Mouse (Mus musculus) heart, embryonic 16.5 days (tissue): ENCODE results near the gene Timp2. TPM values are rescaled to one million over a fixed set of nuclear protein-coding genes. Genes with fewer than 3 reads are reported as not detected.
A peak's percentile ranks its signal among the peaks of the same experiment; 100 is the strongest.

Source experiments
- ATAC-seq: fragments of 200-750 bp; cut with Nextera tagmentation; replicated peaks from 2 replicates; pipeline ENCODE4 v1.8.0; 2017; ENCODE audit warnings: moderate number of reproducible peaks; ENCODE audit not compliant: insufficient read depth, low FRiP score; ENCODE audit errors: extremely low read depth
- H3K27ac ChIP-seq: fragments of 300-500 bp; sonication (generic); 2 replicates; pipeline ENCODE4 v1.5.1; 2014; ENCODE audit warnings: mild to moderate bottlenecking, low read length, control low read depth, moderate library complexity
- H3K27me3 ChIP-seq: fragments of 300-500 bp; sonication (generic); 2 replicates; pipeline ENCODE4 v1.6.1; 2014; ENCODE audit warnings: low read length, mixed read lengths; ENCODE audit not compliant: control insufficient read depth, insufficient read depth
- H3K36me3 ChIP-seq: fragments of 300-500 bp; sonication (generic); 2 replicates; pipeline ENCODE4 v1.6.1; 2014; ENCODE audit not compliant: control insufficient read depth, insufficient read depth
- H3K4me1 ChIP-seq: fragments of 300-500 bp; sonication (generic); 2 replicates; pipeline ENCODE4 v1.6.1; 2014; ENCODE audit warnings: low read length, mixed read lengths; ENCODE audit not compliant: control insufficient read depth, insufficient read depth
- H3K4me2 ChIP-seq: fragments of 300-500 bp; sonication (generic); 2 replicates; pipeline ENCODE4 v1.6.1; 2014; ENCODE audit warnings: low read depth, mild to moderate bottlenecking, control low read depth, low read length
- H3K4me3 ChIP-seq: fragments of 300-500 bp; sonication (generic); 2 replicates; pipeline ENCODE4 v1.5.1; 2014; ENCODE audit warnings: mild to moderate bottlenecking, control low read depth, low read length
- H3K9ac ChIP-seq: fragments of 300-500 bp; sonication (generic); 2 replicates; pipeline ENCODE4 v1.6.1; 2014; ENCODE audit warnings: low read length, control low read depth
- H3K9me3 ChIP-seq: fragments of 300-500 bp; sonication (generic); replicated peaks from 2 replicates; pipeline ENCODE4 v1.6.1; 2016; ENCODE audit warnings: low read length; ENCODE audit not compliant: control insufficient read depth
- WGBS: fragments of 180-500 bp; shearing (Covaris S2); extraction: QIAGEN DNeasy Blood & Tissue Kit; methylation state at CpG from one replicate; pipeline ENCODE4 v1.1.7; 2014; 5-methylcytosine and 5-hydroxymethylcytosine counted together
- polyA plus RNA-seq: library from polyadenylated mRNA; unstranded; fragments of >200 nt; fragmentation: Nextera tagmentation; extraction: Ambion mirVana; gene quantifications from 2 replicates; pipeline ENCODE4 v1.2.1, GENCODE M21; 2015

Gene Timp2
- polyA plus RNA-seq, 1 experiment from 2014 or later: 70.6 TPM

- WGBS: 84% methylated on average over 8 of the region's 8 CpGs
- H3K36me3 ChIP-seq: peaks cover 73% of the 10 kb centered on the region
- no peak for ATAC-seq
Measured at GRCm38 (mm10) chr11:118260081-118260480, 95.5 kb downstream of the Timp2 start.

DNA sequence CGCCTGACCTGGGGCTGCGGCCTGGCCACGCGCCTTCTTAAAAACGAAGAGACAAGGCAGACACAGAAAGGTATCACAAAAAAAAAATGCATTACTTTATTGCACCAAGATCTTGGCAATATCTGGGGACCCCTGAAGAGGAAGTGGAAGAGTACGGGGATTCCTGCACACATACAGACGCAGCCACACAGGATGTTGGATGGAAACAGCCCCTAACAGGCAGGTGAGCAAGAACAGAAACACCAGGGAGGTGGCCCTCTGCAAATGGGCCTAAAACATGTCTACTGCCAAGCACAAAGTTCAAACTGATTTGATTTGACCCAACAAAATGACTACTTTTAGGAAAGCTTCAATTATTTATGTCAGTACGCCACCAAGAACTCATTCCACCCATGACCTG is 96.0 kb downstream of the Timp2 start:
- Histone ChIP-seq H3K9me3 (no peaks in the 10 kb centered on the region), H3K4me1 (peaks cover 9% of the 10 kb centered on the region), H3K9ac (no peak overlapping the region), H3K27ac (no peak overlapping the region), H3K36me3 (peaks cover 68% of the 10 kb centered on the region), H3K4me3 (no peak overlapping the region), H3K27me3 (no peaks in the 10 kb centered on the region), H3K4me2 (no peak overlapping the region)
- ATAC-seq: no peak
- 93% methylated on average over 8 of the region's 8 CpGs for WGBS

More at GRCm38 (mm10) chr11:118260081-118260480, 95.5 kb downstream of the Timp2 start:
- no peaks in the 10 kb centered on the region for H3K27me3 ChIP-seq
- no peak overlapping the region; the same call in 1 of the 2 replicates for H3K27ac ChIP-seq
- H3K4me2 ChIP-seq: no peak overlapping the region
- H3K9ac ChIP-seq: no peak overlapping the region
- no peaks in the 10 kb centered on the region for H3K9me3 ChIP-seq
- peaks cover 7% of the 10 kb centered on the region for H3K4me1 ChIP-seq
- no peak overlapping the region for H3K4me3 ChIP-seq

DNA sequence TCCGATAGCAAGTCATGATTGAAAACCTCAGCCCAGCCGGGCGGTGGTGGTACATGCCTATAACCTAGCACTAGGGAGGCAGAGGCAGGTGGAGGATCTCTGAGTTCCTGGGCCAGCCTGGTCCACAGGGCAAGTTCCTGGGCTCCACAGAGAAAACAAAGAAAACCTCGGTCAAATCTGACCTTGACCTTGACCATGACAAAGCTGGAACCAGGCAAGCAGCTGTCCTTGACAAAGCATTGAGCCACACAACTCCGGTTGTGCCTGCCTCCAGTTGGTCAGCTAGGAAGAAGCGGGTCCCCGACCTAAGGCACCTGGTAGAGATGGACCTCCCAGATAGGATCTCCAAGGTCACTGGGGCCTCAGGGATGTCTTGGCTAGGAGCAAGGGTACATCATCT is 99.2 kb downstream of the Timp2 start:
- Histone ChIP-seq H3K4me2 (no peak overlapping the region), H3K4me3 (no peak overlapping the region), H3K36me3 (peaks cover 40% of the 10 kb centered on the region), H3K27ac (peak overlapping the region; percentile 23; the same call in 1 of the 2 replicates), H3K4me1 (peaks cover 23% of the 10 kb centered on the region), H3K9ac (no peak overlapping the region), H3K9me3 (no peaks in the 10 kb centered on the region), H3K27me3 (no peaks in the 10 kb centered on the region)
- 75% methylated on average over 7 of the region's 7 CpGs for WGBS
- no peak for ATAC-seq

DNA sequence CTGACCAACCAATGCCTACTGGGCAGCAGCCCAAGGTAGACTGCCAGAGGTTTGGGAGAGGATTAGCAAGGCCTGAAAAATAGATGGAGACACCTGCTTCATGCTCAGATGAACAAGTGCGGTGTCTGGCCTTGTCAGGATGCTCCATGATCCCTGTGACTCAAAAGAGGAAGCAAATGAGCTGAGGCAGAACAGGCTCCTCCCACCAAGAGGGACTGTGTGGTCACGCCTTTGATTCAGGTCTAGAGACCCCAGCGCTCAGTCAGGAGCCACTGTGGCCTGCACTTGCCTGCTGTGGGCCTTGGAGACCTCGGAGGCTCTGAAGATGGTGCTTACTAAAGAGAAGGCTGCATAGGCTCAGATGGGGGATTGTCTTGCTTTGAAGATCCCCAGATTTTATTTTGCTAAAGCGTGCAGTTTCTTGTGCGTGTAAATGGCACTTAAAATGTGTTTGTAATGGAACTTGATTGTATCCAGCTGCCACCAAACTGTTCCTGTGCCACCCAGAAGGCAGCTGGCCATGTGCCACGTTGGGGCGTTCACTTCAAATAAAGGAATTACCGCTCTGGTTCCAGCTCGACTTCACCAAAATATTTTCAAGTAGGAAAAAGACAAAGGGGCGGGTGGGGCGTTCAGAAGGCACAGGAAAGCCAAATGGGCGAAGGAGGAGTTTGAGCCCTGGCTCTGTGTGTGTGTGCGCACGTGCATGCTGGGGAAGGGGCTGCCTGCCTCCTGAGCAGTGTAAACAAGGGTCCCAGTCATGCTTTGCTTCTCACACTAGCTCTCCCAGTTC is 101.2 kb downstream of the Timp2 start:
- H3K27ac ChIP-seq: peak overlapping the region; percentile 48
- H3K36me3 ChIP-seq: peaks cover 26% of the 10 kb centered on the region
- ATAC-seq: no peak

DNA sequence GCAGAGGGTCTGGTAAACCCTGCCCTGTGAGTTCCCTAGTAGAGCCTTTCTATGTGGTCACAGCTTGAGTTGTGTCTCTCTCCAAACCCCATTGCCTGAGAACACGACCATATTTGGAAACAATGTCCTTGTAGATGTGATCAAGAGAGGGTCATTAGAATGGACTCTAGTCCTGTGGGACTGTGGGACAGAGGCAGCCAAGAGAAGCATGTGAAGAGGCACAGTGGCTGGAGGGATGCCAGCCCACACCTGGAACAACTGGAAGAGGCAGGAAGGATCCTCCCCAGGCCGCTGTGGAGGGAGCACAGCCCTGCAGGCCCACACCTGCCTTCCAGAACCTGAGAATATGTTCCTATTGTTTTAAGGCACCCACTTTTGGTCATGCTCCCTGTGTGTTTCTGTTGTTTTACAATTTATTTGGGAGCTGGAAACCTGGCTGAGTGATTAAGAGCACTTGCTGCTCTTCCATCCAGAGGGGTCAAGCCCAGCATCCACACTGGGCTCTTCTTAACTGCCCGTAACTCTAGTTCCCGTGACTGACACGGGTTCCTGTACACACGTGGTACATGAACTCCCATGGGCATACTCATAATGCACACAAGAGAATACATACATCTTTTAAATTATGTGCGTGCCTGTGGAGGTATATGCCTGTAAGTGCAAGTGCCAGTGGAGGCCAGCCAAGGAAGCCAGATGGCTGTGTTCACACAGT is 101.9 kb downstream of the Timp2 start:
- 86% methylated on average over 7 of the region's 7 CpGs for WGBS
- peaks cover 18% of the 10 kb centered on the region for H3K36me3 ChIP-seq
- H3K9me3 ChIP-seq: no peaks in the 10 kb centered on the region
- H3K4me2 ChIP-seq: no peak overlapping the region
- peak overlapping the region; percentile 48 for H3K27ac ChIP-seq
- H3K9ac ChIP-seq: 0 out of 2 replicates have a peak overlapping the region, but pooled peaks have one; percentile 7
- no peaks in the 10 kb centered on the region for H3K27me3 ChIP-seq
- H3K4me1 ChIP-seq: peaks cover 33% of the 10 kb centered on the region
- H3K4me3 ChIP-seq: no peak overlapping the region
- ATAC-seq: no peak

More for the DNA sequence above, 101.2 kb downstream of the Timp2 start:
- 52% methylated on average over 15 of the region's 15 CpGs for WGBS
- Histone ChIP-seq H3K9me3 (no peaks in the 10 kb centered on the region), H3K4me1 (peaks cover 28% of the 10 kb centered on the region), H3K4me2 (no peak overlapping the region), H3K27me3 (no peaks in the 10 kb centered on the region), H3K9ac (peak overlapping the region; percentile 7; the same call in 1 of the 2 replicates), H3K4me3 (no peak overlapping the region)

Other genes with a start within 250 kb of the Timp2 start
- 0.07 and 0.09 TPM in 2 replicates for gene Dnah17, start 225.1 kb downstream of the Timp2 start, polyA plus RNA-seq
- gene Cyth1, start 107.1 kb downstream of the Timp2 start, polyA plus RNA-seq: 22.2 and 24.0 TPM in 2 replicates
- 13.5 and 14.2 TPM in 2 replicates for gene Usp36, start 65.5 kb downstream of the Timp2 start, polyA plus RNA-seq
- 0.28 and 0.36 TPM in 2 replicates for gene Cep295nl, start 13.2 kb downstream of the Timp2 start, polyA plus RNA-seq
- gene Lgals3bp, start 46.4 kb upstream of the Timp2 start, polyA plus RNA-seq: 16.8 and 27.5 TPM in 2 replicates
- gene Cant1, start 63.3 kb upstream of the Timp2 start, polyA plus RNA-seq: 19.0 and 20.2 TPM in 2 replicates
- 8.9 and 9.3 TPM in 2 replicates for gene C1qtnf1, start 72.5 kb upstream of the Timp2 start, polyA plus RNA-seq
- gene Engase, start 121.1 kb upstream of the Timp2 start, polyA plus RNA-seq: 4.0 and 5.8 TPM in 2 replicates